Mouse (Mus musculus): ENCODE results near the gene Olfr10.
"Not testable (repeated sequence)": the region's sequence is repeated elsewhere in the genome, so short reads cannot be mapped to it uniquely, and the experiment has no call there.

The Olfr10 gene

GRCm38 (mm10) chr11:49304441-49304840 is at the start of gene Olfr10:
Gene Olfr10, plus strand, starts transcription at chr11:49304741.
- no peak for DNase-seq (ENCODE audit: low read depth, low spot score)

GRCm38 (mm10) chr11:49259296-49259695 is 45.2 kb upstream of the Olfr10 start:
- no peak for DNase-seq (ENCODE audit: low read depth, low spot score)

GRCm38 (mm10) chr11:49259829-49260228 is 44.7 kb upstream of the Olfr10 start:
- DNase-seq (ENCODE audit: low read depth, low spot score) = no peak

- DNase-seq (ENCODE audit: low read depth, low spot score) = no peak
Measured at GRCm38 (mm10) chr11:49260598-49261312, 43.8 kb upstream of the Olfr10 start.

GRCm38 (mm10) chr11:49261313-49261855 is 43.2 kb upstream of the Olfr10 start:
- DNase-seq (ENCODE audit: low read depth, low spot score) = no peak

GRCm38 (mm10) chr11:49262286-49262685 is 42.3 kb upstream of the Olfr10 start:
- DNase-seq (ENCODE audit: low read depth, low spot score) = no peak

- DNase-seq (ENCODE audit: low read depth, low spot score) = no peak
Measured at GRCm38 (mm10) chr11:49263149-49263548, 41.4 kb upstream of the Olfr10 start.

- DNase-seq (ENCODE audit: low read depth, low spot score) = no peak
Measured at GRCm38 (mm10) chr11:49264081-49264480, 40.5 kb upstream of the Olfr10 start.

- DNase-seq (ENCODE audit: low read depth, low spot score) = no peak
Measured at GRCm38 (mm10) chr11:49264622-49265021, 39.9 kb upstream of the Olfr10 start.

GRCm38 (mm10) chr11:49265101-49265500 is 39.4 kb upstream of the Olfr10 start:
- DNase-seq (ENCODE audit: low read depth, low spot score) = no peak

- no peak for DNase-seq (ENCODE audit: low read depth, low spot score)
Measured at GRCm38 (mm10) chr11:49266671-49267070, 37.9 kb upstream of the Olfr10 start.

GRCm38 (mm10) chr11:49267316-49267715 is 37.2 kb upstream of the Olfr10 start:
- DNase-seq (ENCODE audit: low read depth, low spot score) = no peak

GRCm38 (mm10) chr11:49267970-49268579 is 36.5 kb upstream of the Olfr10 start:
- no peak for DNase-seq (ENCODE audit: low read depth, low spot score)

GRCm38 (mm10) chr11:49269761-49270160 is 34.8 kb upstream of the Olfr10 start:
- no peak for DNase-seq (ENCODE audit: low read depth, low spot score)

- no peak for DNase-seq (ENCODE audit: low read depth, low spot score)
Measured at GRCm38 (mm10) chr11:49270368-49270767, 34.2 kb upstream of the Olfr10 start.

GRCm38 (mm10) chr11:49271334-49271733 is 33.2 kb upstream of the Olfr10 start:
- no peak for DNase-seq (ENCODE audit: low read depth, low spot score)

GRCm38 (mm10) chr11:49273834-49274519 is 30.6 kb upstream of the Olfr10 start:
- DNase-seq (ENCODE audit: low read depth, low spot score) = no peak

GRCm38 (mm10) chr11:49278222-49278621 is 26.3 kb upstream of the Olfr10 start, which contains the start of gene Olfr1393:
Gene Olfr1393, plus strand, starts transcription at chr11:49278304.
- DNase-seq (ENCODE audit: low read depth, low spot score) = no peak

- not testable (repeated sequence) for DNase-seq (ENCODE audit: low read depth, low spot score)
Measured at GRCm38 (mm10) chr11:49284982-49285381, 19.6 kb upstream of the Olfr10 start, which contains the start of gene Olfr1392. Gene Olfr1392, plus strand, starts transcription at chr11:49285282.

GRCm38 (mm10) chr11:49287251-49287650 is 17.3 kb upstream of the Olfr10 start:
- no peak for DNase-seq (ENCODE audit: low read depth, low spot score)

GRCm38 (mm10) chr11:49292777-49293176 is 11.8 kb upstream of the Olfr10 start:
- DNase-seq (ENCODE audit: low read depth, low spot score) = no peak

GRCm38 (mm10) chr11:49308547-49308946 is 4.0 kb downstream of the Olfr10 start:
- DNase-seq (ENCODE audit: low read depth, low spot score) = not testable (repeated sequence)

Measured in retina, adult 2 months (tissue).